Mouse (Mus musculus) left cerebral cortex, adult 18-20 months (tissue): ENCODE results near the gene Btaf1. TPM values are rescaled to one million over a fixed set of nuclear protein-coding genes. Genes with fewer than 3 reads are reported as not detected.
"Not testable (repeated sequence)": the region's sequence is repeated elsewhere in the genome, so short reads cannot be mapped to it uniquely, and the experiment has no call there.

Source experiments
- DNase-seq, 2 experiments: peaks; one replicate each; pipeline ENCODE4 v3.0.0; 2021 to 2022; ENCODE audit warnings: low spot score in 2 of 2, mixed read lengths in 1 of 2
- total RNA-seq, 2 experiments: library from RNA; stranded (reverse); gene quantifications; 2 replicates each; pipeline ENCODE4 v1.2.3; 2021

Gene Btaf1
- total RNA-seq, 2 experiments from 2014 or later: 37.6 to 40.0 TPM

GRCm38 (mm10) chr19:36919466-36919865 is 6.4 kb upstream of the Btaf1 start, which contains the start of gene Fgfbp3:
Fgfbp3 (minus strand) TSS chr19:36919615.
- no peak for DNase-seq

GRCm38 (mm10) chr19:36922015-36922414 is 3.9 kb upstream of the Btaf1 start:
- DNase-seq: no peak

GRCm38 (mm10) chr19:36922936-36923335 is 2.9 kb upstream of the Btaf1 start:
- no peak for DNase-seq

- no peak for DNase-seq
Measured at GRCm38 (mm10) chr19:36926553-36927236, 816 bp downstream of the Btaf1 start.

GRCm38 (mm10) chr19:36927800-36928361 is 2.0 kb downstream of the Btaf1 start:
- no peak for DNase-seq

GRCm38 (mm10) chr19:36929816-36930215 is 3.9 kb downstream of the Btaf1 start:
- DNase-seq: no peak

- no peak for DNase-seq
Measured at GRCm38 (mm10) chr19:36932097-36932496, 6.2 kb downstream of the Btaf1 start.

- no peak for DNase-seq
Measured at GRCm38 (mm10) chr19:36932613-36933012, 6.7 kb downstream of the Btaf1 start.

- DNase-seq: no peak
Measured at GRCm38 (mm10) chr19:36936285-36936684, 10.4 kb downstream of the Btaf1 start.

GRCm38 (mm10) chr19:36938008-36938407 is 12.1 kb downstream of the Btaf1 start:
- DNase-seq: no peak

- DNase-seq: no peak
Measured at GRCm38 (mm10) chr19:36940064-36940463, 14.2 kb downstream of the Btaf1 start.

GRCm38 (mm10) chr19:36953637-36954206 is 27.8 kb downstream of the Btaf1 start:
- DNase-seq: no peak

- no peak for DNase-seq
Measured at GRCm38 (mm10) chr19:36958331-36958730, 32.5 kb downstream of the Btaf1 start.

- no peak for DNase-seq
Measured at GRCm38 (mm10) chr19:36961320-36961719, 35.4 kb downstream of the Btaf1 start.

GRCm38 (mm10) chr19:36962544-36963260 is 36.8 kb downstream of the Btaf1 start:
- DNase-seq: not testable (repeated sequence)

- DNase-seq: no peak
Measured at GRCm38 (mm10) chr19:37004557-37004956, 78.7 kb downstream of the Btaf1 start.

- no peak for DNase-seq
Measured at GRCm38 (mm10) chr19:37009878-37010281, 84.0 kb downstream of the Btaf1 start.

GRCm38 (mm10) chr19:37013461-37013860 is 87.6 kb downstream of the Btaf1 start:
- no peak for DNase-seq

GRCm38 (mm10) chr19:37014173-37014939 is 88.5 kb downstream of the Btaf1 start:
- DNase-seq: no peak

- no peak for DNase-seq
Measured at GRCm38 (mm10) chr19:37016890-37017289, 91.0 kb downstream of the Btaf1 start.

GRCm38 (mm10) chr19:37018411-37018810 is 92.5 kb downstream of the Btaf1 start:
- peak in 1 of 2 experiments; percentile 25 for DNase-seq
